Mouse (Mus musculus) B cell, adult 2 months (primary cell): ENCODE results near the gene Lipa.

ENCODE experiments used
- DNase-seq, 2 experiments: peaks; one replicate each; pipeline ENCODE4 v3.0.0; 2022

Gene Lipa

DNA sequence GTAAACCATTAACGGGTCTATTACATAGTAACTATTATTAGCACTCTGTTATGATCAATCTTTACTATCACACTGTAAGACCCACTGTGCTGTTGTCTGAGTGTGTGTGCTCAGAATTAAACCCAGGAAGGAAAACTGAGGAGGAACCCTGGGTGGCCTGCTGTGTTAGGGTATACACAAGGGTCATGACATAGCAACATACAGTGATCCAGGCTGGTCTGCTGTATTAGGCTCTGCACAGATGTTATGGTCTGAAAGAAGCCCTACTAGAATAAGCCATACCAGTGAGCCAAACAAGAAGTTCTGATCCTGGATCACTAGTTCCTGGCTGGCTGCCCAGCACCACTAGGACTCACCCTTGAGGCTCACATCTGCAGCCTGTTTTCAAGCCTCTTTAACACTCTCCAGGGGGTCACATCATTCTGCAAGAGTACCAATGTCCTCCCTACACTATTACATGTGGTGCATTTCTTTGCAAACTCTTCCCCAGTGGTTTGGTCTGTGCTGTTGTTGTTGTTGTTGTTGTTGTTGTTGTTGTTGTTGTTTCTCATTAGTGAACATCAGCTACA lies 65.7 kb downstream of the Lipa start:
- DNase-seq, result no peak

DNA sequence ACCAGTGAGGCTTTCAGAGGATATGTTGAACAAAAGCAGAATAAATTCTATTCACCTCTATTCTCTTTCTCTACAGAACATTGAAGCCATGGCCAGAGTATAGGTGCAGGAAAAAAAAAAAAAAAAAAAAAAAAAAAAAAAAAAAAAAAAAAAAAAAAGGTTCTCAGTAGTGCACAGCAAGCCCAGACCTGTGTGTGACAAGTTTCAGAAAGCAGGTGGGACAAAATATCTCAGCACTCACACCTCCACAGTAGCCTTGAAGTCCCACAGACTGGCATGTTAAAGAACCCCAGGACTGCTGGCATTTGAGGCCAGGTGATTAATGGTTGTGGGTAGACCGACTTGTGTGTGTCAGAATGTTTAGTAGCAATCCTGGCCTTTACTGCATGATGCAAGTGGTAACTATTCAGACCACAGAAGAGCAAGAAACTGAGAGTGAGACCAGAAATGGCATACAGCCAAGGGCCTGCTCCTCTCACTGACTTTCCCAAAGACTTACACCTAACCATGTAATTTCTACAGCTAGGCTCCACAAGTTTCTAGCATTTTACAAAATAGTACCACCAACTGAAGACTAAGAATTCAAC lies 76.4 kb downstream of the Lipa start:
- no peak for DNase-seq

DNA sequence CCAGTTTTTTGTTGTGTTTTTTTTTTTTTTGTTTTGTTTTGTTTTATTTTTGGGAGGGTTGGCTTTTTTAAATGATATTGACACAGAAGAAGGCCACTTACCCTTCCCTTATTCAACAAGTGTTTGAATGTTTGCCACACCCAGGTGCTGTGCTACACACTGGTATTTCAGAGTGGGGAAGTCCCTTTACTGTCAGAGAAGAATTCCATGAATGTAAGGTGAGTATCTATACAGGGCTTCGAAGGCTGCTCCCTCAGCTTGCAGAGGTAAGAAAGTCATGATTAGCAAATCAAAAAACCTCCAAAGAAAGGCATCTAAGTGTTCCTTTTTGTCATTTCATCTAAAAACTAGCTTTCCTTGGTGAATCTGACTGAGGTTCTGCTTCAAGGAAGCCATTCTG lies 78.4 kb downstream of the Lipa start:
- DNase-seq, result no peak

DNA sequence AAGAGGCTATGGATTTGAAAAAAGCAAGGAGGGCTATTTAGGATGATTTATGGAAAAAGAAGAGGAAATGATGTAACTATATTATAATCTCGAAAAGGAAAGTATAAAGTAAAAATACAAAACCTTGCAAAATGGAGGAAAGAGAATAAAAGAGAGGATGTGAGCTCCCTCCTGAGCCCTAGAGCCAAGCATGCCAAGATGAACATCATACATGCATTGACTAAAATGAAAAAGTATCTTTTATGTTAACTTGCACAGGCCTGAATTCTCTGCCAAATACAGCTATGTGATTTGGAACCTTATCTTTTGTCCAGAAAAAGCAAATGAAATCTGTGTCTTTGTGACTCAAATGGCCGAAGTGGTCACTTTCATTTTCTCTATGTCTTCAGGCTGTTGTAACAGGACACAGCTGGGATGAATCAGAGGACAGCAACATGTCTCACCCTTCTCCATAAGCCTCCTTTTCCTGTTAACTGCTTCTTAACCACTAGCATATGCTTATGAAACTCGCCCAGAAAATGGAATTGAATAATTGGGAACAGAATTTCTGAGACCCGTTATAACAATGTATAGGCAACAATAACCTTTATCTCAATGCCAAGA lies 81.8 kb downstream of the Lipa start:
- DNase-seq, result no peak

DNA sequence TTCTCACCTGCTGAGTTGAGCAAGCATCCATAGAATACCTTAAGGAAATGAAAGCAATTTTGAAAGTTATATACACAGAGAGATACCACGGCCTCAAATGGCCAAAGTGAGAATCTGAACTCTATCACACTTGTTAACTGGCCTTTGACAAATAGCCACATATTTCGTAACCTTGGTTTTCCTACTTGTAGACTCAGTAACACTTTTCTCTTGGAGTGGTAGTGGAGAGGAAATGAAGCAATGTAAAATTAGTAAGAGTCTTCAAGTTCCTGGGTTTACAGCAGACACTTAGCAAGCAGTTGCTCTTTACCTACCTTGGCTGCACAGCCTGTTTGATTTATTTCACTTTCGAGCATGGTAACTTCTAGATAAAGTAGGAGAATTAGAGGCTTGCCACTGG lies 82.5 kb downstream of the Lipa start:
- no peak for DNase-seq
